Mouse (Mus musculus) C2C12 (cell line): ENCODE measurements at regions not wholly inside any gene's neighbourhood (a gene's known extent, or its start where the extent isn't known, plus 50 kb on each side); places are given as distances from the start of the nearest gene placed in this dataset.

Source experiments
- H3K27me3 ChIP-seq: one replicate; pipeline ENCODE4 v1.6.1; 2011; ENCODE audit not compliant: control insufficient read depth, insufficient read depth, insufficient read length
- H3K36me3 ChIP-seq: one replicate; pipeline ENCODE4 v1.6.1; 2011; ENCODE audit not compliant: control insufficient read depth, insufficient read depth
- H3K4me3 ChIP-seq: one replicate; pipeline ENCODE4 v1.5.1; 2011; ENCODE audit warnings: mild to moderate bottlenecking, control low read depth; ENCODE audit not compliant: poor library complexity, insufficient read depth, severe bottlenecking
- H3K79me2 ChIP-seq: one replicate; pipeline ENCODE4 v1.6.1; 2011; ENCODE audit not compliant: control insufficient read depth, insufficient read depth
- H3K79me3 ChIP-seq: one replicate; pipeline ENCODE4 v1.6.1; 2011; ENCODE audit warnings: low read depth, control low read depth
- H3ac ChIP-seq: one replicate; pipeline ENCODE3; 2011; ENCODE audit warnings: low read depth; ENCODE audit not compliant: control insufficient read depth, insufficient read length
- CEBPB ChIP-seq: IDR thresholded peaks from one replicate; pipeline ENCODE4 v1.6.1; 2011; ENCODE audit warnings: low read depth, mild to moderate bottlenecking, control low read depth, moderate library complexity
- CTCF ChIP-seq: IDR thresholded peaks from one replicate; pipeline ENCODE4 v1.5.1; 2011; ENCODE audit not compliant: control insufficient read depth, insufficient read depth, insufficient read length
- FOSL1 ChIP-seq: IDR thresholded peaks from one replicate; pipeline ENCODE4 v1.8.0; 2011; ENCODE audit warnings: mild to moderate bottlenecking, low read length; ENCODE audit not compliant: poor library complexity, insufficient read depth, severe bottlenecking
- MAX ChIP-seq: IDR thresholded peaks from one replicate; pipeline ENCODE4 v1.6.1; 2011; ENCODE audit warnings: mild to moderate bottlenecking, control low read depth
- MYOD1 ChIP-seq: IDR thresholded peaks from one replicate; pipeline ENCODE4 v1.6.1; 2011; ENCODE audit warnings: low read depth; ENCODE audit not compliant: control insufficient read depth, insufficient read length
- MYOG ChIP-seq: IDR thresholded peaks from one replicate; pipeline ENCODE4 v1.6.1; 2011; ENCODE audit not compliant: control insufficient read depth, insufficient read length; ENCODE audit errors: extremely low read depth
- USF1 ChIP-seq: IDR thresholded peaks from one replicate; pipeline ENCODE4 v1.6.1; 2011; ENCODE audit warnings: low read depth, mild to moderate bottlenecking, control low read depth, moderate library complexity

- Histone ChIP-seq H3K36me3 (no peaks in the 10 kb centered on the region), H3K79me2 (no peaks in the 10 kb centered on the region), H3K4me3 (no peak overlapping the region), H3ac (no peak overlapping the region), H3K27me3 (no peaks in the 10 kb centered on the region), H3K79me3 (no peaks in the 10 kb centered on the region)
- no peak for TF ChIP-seq USF1
- no peak for TF ChIP-seq FOSL1
- no peak for TF ChIP-seq MAX
- TF ChIP-seq CEBPB: no peak
These were observed 60.2 kb downstream of the Calml3 start for GRCm38 (mm10) chr13:3743692-3744457.

- Histone ChIP-seq H3K27me3 (no peaks in the 10 kb centered on the region), H3K79me2 (no peaks in the 10 kb centered on the region), H3K4me3 (no peak overlapping the region), H3K36me3 (no peaks in the 10 kb centered on the region), H3K79me3 (no peaks in the 10 kb centered on the region), H3ac (peak overlapping the region; percentile 7)
- TF ChIP-seq MYOG: no peak
- TF ChIP-seq MAX: peak; percentile 12
These were observed 61.2 kb downstream of the Calml3 start for GRCm38 (mm10) chr13:3742763-3743401.

- Histone ChIP-seq H3K79me3 (no peaks in the 10 kb centered on the region), H3K79me2 (no peaks in the 10 kb centered on the region), H3ac (no peak overlapping the region), H3K36me3 (no peaks in the 10 kb centered on the region), H3K27me3 (no peaks in the 10 kb centered on the region), H3K4me3 (no peak overlapping the region)
- TF ChIP-seq MYOG (no peak), CTCF (no peak), MAX (no peak), USF1 (no peak), FOSL1 (no peak), CEBPB (no peak), MYOD1 (no peak)
These were observed 61.9 kb downstream of the Calml3 start for GRCm38 (mm10) chr13:3742094-3742730.

- Histone ChIP-seq H3K79me3 (no peaks in the 10 kb centered on the region), H3K4me3 (no peak overlapping the region), H3K79me2 (no peaks in the 10 kb centered on the region), H3K27me3 (no peaks in the 10 kb centered on the region), H3ac (no peak overlapping the region), H3K36me3 (no peaks in the 10 kb centered on the region)
- no peak for TF ChIP-seq MYOD1
- TF ChIP-seq MAX: no peak
- no peak for TF ChIP-seq MYOG
- no peak for TF ChIP-seq CTCF
- TF ChIP-seq USF1: no peak
These were observed 73.5 kb downstream of the Calml3 start for GRCm38 (mm10) chr13:3730699-3731021.

- no peak overlapping the region for H3K4me3 ChIP-seq
- H3K79me3 ChIP-seq: no peaks in the 10 kb centered on the region
- no peaks in the 10 kb centered on the region for H3K79me2 ChIP-seq
- H3ac ChIP-seq: no peak overlapping the region
- H3K27me3 ChIP-seq: no peaks in the 10 kb centered on the region
- H3K36me3 ChIP-seq: no peaks in the 10 kb centered on the region
- TF ChIP-seq FOSL1 (no peak), MYOD1 (no peak), CTCF (no peak), CEBPB (no peak), MYOG (no peak), USF1 (no peak), MAX (no peak)
These were observed 74.0 kb downstream of the Calml3 start for GRCm38 (mm10) chr13:3729926-3730698.
